Mouse (Mus musculus): Measurements from ENCODE around the gene Trmo.

The Trmo gene

DNA sequence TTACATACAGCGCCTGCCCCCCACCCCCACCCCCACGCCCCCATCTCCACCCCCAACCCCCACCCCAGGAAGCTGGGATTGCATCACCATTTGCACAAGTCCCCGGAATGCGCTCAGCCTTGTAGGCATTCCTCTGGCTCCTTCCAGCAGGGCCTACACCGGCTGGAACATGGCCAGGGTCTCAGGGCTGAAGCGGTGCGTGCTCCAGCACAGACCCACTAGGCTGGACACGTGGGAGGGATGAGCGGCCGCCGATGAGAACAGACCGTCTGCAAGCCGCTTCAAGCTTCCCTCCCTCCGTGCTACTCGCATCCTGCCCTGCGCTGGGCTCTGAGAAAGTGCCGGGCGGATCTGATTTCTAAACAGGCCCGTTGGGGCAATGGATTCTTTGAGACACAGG, 18.2 kb downstream of the Trmo start:
- in situ Hi-C loops (cut with MboI; ENCODE audit: low sequenced_read_pairs), result no loop called here

DNA sequence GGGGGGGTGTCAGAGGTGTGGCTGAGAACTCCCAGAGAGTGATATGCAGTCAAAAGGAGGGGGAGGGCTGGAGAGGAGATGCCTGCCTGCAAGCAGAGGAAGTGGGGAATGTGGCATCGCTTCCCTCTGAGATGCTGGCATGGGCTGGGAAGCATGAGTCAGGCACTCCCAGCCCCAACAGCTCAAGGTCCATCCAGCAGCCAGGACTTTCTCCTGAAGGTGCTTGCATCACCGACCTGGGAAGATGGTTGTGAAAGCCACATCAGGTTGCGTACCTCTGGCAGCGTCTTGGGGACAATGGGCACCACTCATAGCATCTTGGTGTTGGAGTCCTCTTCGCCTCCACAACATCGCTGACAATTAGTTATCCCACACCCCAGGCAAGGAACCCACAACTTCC, 18.8 kb downstream of the Trmo start:
- in situ Hi-C loops (cut with MboI; ENCODE audit: low sequenced_read_pairs), result no loop called here

DNA sequence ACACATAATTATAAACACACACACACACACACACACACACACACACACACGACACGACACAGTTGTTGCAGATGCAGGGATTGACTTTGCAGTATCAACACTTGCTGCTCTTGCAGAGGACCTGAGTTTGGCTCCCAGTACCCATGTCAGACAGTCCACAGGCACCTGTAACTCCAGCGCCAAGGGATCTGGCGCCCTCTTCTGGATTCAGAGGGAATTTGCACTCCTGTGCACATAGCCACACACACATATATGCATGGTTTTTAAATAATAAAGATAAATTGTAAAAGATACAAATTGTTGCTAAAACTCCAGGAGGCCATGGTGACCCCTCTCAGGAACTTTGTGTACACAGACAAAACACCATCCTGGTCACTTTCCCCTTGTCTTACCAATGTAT, 20.2 kb downstream of the Trmo start:
- in situ Hi-C loops (cut with MboI; ENCODE audit: low sequenced_read_pairs), result no loop called here

DNA sequence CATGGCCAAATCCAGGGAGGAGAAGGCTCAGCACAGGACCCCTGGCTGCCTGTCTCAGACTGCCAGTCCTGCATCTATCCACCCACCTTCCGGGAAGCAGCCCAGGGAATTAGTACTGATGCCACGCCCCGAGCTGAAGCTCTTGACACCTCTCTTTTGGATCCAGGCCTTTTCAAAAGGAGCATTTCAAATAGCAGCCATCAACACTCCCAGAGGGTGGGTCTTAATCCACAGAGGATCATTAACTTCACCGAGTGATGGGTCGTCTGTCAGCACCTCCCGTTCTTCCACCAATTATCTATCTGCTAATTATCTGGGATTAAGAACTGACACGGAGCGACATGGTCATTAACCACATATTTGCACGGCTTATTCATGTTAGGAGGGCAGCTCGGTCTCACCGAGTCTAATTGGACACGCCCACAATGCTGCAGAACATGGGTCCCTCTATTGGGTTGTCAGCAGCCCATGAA, 21.7 kb downstream of the Trmo start:
- in situ Hi-C loops (cut with MboI; ENCODE audit: low sequenced_read_pairs), result no loop called here

DNA sequence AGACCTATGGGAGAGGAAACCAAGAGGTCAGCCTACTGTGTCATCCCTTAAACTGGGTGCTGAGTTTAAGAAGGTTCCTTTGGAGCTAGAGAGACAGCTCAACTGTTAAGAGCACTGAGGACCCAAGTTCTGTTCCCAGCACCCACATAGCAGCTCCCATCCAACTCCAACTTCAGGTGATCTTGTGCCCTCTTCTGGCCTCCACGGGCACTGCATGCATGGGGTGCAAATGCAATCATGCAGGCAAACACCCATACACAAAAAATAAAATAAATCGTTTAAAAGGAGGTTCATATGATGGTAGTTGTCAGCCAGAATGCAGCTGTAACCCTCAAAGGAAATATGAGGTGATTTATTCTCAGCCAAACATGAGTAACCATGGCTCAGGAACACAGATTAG, 24.9 kb downstream of the Trmo start:
- in situ Hi-C loops (cut with MboI; ENCODE audit: low sequenced_read_pairs), result no loop called here

DNA sequence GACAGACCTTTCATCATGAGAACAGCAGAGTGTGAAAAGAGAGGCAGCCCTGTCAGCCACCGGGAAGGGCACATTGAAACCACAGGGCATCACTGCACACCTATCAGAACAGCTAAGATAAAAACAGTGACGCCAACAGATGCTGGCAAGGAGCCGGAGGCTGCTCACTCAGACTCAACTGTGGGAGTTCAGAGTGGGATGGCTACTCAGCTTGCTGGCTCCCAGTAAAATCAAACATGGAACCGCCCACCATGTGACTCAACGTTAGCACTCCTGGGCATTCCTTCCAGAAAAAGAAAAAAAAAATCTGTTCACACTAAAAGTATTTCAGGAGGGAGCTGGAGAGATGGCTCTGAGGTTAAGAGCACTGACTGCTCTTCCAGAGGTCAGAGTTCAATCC, 28.0 kb downstream of the Trmo start:
- in situ Hi-C loops (cut with MboI; ENCODE audit: low sequenced_read_pairs), result no loop called here

DNA sequence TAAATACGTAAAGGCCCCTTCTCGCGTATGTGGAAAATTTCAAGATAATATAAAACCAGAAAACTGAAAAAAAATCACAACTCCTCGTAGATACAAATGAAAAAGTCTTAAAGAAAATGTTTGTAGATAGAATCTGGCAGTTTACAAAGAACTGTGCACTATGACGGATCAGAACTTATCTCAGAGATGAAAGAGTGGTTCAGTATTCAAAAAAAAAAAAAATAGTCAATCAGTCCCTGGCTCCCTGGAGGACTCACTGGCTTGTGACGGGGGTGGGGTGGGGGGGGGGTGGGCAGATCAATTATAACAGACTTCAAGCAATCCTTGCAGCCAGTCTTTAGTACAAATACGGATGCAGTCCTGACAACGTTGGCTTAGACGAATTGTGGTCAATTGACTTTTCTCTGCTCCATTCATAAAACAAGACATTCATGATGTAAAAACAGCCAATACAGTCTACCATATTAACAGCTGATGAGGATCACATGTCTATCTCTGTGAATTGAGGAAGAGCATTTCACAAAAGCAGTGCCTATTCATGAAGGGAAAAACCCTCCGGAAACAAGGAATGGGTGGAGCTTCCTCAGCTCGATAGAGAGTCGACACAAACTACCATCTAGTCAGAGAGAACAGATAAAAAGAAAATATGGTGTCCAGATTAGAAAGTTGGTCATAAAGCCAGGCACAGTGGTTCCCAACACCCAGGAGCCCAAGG, 29.5 kb downstream of the Trmo start:
- in situ Hi-C loops (cut with MboI; ENCODE audit: low sequenced_read_pairs), result no loop called here

DNA sequence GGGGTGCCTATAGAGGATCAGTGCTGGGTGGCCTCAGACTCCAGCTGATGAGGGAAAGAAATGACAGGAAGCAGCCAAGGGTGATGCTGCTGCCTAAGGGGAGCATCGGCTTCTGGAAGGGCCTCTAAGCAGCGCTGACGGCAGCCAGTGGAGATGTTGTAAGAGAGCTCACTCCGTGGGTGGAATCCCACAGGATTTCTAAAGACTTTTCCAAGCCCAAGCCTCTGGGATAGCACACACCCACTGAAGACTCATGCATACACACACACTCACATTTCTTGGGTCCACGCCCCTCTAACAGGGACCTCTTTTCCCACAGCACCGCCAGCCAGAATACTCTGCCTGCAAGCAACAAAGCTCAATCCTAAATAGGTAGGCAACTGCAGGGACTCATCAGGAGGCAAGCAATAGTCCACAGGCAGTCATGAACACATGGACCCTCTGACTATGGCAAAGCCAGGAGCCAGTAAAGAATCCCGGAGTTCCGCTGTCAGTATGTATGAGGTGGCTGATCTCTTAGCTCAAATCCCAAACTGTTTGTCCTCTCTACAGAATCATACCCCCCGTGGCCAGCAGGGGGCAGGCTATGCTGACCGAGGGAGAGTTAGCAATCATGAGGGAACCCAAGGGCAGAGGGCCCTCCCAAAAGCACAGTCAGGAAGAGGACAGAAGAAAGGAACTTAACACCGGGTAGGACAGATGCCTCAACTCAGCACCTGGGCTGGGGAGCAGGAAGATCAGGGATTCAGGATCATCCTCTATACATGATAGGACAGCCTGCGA, 32.7 kb downstream of the Trmo start:
- in situ Hi-C loops (cut with MboI; ENCODE audit: low sequenced_read_pairs), result no loop called here

DNA sequence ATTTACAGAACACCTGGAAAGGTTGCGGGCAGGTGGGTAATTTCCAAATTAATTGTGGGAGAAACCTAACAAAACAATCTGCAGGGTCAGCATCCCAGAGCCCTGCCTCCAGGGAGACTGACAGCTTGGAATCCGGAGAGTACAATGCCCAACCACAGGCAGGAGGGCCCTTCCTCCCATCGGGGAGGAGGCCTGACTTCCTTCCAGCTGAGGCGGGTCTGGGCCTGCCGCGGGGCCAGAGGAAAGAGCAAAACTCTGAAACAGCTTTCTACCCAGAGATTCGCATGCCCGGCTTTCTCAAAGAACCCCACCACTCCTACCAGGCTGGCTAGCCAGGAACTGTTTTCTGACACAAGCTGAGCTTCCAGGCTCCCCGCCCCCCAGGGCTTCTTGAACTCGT, 36.2 kb downstream of the Trmo start:
- in situ Hi-C loops (cut with MboI; ENCODE audit: low sequenced_read_pairs), result no loop called here

DNA sequence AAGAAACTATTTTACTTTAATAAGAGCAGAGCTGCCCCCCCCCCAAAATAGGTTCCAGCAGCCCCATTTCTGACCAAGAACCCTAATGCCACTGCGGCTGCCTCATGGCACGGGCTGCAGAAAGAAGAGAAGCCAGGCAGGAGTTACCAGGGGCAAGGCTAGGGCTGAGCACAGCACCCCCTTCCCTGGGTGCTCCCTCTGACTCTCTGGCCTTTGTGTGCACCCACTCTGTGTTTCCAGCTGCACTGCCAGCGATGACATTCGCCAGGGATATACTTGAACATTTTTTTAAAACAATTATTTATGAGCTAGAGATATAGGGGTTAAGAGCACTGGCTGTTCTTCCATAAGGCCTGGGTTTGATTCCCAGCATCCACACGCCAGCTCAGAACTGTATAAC, 39.7 kb downstream of the Trmo start:
- in situ Hi-C loops (cut with MboI; ENCODE audit: low sequenced_read_pairs), result no loop called here

DNA sequence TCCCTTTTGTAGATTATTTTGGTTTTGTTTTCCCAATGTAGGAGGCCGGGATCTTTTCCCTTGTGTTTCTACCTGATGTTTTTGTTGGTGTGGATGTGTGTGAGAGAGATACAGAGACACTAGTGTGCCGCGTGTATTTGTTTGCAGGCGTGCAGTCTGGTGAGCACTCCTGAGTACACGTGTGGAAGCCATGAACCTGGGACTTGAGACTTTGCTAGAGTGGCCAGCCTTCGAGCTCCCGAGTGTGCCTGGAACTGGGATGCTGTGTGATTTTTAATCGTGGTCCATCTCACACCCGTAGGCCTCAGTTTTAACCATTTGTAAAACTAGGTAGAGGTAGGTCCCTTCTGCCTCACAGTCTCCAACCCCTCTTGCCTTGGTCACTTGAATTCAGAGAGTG, 40.3 kb downstream of the Trmo start:
- in situ Hi-C loops (cut with MboI; ENCODE audit: low sequenced_read_pairs), result no loop called here

DNA sequence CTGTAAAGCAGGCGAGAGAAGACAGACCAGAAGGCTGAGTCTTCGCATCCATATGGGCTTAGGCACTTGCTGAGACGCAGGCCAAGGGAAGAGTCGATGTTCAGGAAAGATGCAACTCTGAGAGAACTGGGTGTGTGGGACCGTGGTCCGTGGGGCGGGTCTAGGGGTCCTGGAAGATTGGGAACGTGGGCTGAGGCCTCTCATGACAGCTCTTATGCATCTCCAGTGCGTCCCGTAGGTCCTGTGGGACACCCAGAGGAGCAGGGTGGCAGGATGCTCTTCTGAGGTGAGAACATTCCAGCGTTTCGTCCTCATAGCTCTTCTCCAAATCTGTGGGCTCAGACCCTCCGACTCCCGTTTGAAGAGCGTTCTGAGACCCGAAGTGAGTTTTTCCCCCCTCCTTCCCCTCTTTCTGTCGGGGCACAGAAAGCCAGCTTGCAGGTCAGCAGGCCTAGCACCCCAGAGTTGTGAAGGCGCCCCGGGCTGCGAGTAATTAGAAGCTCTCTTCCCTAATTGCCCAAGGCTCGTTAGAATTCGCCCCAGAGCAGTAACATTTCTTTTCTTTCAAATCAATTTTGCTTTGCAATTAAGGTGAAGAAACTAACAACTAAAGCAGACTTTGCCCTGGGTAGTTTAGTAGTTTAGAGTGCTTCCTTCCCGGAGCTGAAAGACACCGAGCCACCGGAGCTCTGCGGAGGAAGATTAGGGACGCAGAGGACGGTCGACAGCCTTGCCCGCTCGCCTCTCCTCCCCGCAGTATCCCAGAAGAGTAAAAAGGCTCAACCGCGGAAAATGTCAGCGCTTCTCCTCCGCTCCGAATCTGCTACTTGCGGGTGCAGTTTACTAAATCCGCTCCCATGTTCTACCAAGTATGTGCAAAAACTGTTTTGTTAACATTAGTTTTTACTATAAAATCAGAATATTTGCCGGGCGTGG, 41.4 kb downstream of the Trmo start:
- in situ Hi-C loops (cut with MboI; ENCODE audit: low sequenced_read_pairs), result no loop called here

DNA sequence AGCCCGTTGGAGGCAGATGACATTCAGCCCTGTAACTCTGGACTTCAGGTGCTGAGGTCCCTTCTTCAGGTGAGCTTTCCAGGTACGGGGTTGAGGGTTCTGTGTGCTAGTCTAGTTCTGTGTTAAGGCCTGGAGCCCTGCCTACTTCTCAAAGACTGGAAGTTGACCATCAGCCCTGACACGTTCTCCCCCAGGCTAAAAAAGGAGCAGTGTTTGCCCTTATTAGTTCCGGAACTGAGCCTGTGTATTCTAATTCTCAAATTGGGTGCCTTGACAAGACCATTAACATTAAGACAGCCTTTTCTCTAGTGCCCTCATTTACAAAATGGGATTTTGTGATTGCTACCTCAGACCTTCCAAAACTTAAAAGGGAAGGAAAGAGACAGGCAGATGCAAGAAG, 42.1 kb downstream of the Trmo start:
- in situ Hi-C loops (cut with MboI; ENCODE audit: low sequenced_read_pairs), result no loop called here

DNA sequence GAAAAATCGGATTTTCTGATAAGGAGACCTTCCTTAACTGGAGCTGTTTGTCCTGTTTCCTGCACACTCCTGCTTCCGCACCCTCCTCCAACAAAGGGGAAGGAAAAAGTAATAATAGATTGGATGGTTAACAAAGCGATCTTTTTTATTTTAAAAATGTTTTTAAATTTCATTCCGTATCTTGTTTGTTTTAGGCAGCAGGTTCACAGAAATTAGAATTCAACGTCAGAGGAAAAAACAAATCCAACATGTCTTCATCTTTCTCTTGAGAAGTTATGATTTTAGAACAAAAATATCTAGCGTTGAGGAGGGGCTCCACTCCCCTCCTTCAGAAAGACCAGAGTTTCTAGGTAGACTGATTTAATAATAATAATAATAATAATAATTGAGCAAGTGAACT, 43.0 kb downstream of the Trmo start:
- in situ Hi-C loops (cut with MboI; ENCODE audit: low sequenced_read_pairs), result no loop called here

DNA sequence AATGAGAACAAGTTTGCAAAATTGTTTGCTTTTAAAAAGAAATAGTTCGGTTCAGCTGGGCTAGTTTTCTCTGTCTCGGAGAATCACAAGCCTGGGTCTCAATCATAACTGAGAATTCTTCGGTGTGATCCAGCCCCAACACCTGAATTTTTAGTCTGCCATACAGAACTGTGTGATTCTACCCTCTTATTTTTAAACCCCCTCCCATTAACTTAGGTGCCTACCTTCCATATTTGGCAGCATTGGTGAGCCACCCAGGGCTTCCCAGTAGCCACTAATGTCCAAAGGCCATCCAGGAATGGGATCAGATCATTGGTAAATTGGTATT, 43.5 kb downstream of the Trmo start:
- in situ Hi-C loops (cut with MboI; ENCODE audit: low sequenced_read_pairs), result no loop called here

DNA sequence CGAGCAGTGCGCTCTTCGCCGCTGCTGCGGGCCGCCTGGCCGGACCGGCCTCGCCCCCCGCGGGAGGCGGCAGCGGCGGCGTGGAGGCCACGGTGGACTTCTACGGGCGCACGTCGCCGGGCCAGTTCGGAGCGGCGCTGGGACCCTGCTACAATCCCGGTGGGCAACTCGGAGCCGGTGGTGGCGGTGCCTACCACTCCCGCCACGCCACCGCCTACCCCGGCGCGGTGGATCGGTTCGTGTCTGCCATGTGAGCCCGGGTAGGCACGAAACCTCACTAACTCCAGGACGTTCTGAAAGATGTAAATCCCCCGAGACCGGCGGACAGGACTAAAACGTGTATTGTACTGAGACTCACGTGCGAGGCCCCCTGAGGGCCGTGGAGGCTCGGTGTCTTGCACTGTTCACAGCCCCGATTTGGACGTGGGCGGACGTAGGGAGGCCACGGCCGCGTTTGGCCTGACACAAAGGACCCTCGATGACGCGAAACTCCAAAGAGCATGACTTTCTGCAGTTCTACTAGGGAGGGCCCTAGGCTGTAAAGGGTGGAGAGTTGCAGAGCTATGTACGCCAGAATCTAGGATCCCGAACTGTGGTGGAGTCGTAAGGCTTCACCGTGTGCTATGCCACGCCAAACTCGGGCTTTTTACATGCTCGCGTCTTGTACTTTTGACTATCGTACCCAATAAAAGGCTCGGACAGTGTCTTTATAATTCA, 44.0 kb downstream of the Trmo start:
- in situ Hi-C loops (cut with MboI; ENCODE audit: low sequenced_read_pairs), result no loop called here

DNA sequence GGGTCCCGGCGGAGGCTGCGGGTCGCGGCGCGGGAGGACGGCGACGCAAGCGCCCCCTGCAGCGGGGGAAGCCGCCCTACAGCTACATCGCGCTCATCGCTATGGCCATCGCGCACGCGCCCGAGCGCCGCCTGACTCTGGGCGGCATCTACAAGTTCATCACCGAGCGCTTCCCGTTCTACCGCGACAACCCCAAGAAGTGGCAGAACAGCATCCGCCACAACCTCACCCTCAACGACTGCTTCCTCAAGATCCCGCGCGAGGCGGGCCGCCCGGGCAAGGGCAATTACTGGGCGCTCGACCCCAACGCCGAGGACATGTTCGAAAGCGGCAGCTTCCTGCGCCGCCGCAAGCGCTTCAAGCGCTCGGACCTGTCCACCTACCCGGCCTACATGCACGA, 44.9 kb downstream of the Trmo start:
- in situ Hi-C loops (cut with MboI; ENCODE audit: low sequenced_read_pairs), result no loop called here

DNA sequence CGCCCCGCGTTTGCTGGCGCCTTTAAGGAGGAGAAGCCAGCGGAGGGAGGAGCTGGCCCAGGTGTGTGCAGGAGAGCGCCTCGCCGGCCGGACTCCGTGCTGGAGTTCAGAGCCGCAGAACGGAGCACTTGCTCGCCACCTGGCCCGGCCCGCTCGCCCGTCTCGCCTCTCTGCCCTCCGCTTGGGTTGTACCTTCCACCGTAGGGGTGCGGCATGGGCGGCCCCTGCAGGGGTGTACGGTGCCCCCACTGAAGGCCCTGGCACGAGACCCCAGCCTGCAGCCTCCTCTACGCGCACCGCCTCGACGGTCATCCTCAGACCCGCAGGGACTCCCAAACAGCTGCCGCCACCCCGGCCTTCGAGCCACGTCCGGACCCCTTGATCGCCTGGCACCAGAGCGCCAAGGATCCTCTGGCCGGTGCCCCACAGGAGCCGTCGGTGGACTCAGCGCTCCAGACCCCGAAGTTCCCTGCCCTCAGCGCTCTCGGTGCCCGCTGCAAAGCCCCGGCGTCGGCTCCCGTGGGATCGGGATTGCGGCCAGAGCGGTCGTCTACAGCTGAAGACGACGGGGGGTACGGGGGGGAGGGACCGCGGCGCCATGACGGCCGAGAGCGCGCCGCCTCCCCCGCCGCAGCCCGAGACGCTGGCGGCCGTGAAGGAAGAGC, 45.5 kb downstream of the Trmo start, which contains the start of gene Foxe1:
TSS of gene Foxe1 (plus strand) at position 14 of the 665 bp plus-strand sequence.
- in situ Hi-C loops (cut with MboI; ENCODE audit: low sequenced_read_pairs), result no loop called here

DNA sequence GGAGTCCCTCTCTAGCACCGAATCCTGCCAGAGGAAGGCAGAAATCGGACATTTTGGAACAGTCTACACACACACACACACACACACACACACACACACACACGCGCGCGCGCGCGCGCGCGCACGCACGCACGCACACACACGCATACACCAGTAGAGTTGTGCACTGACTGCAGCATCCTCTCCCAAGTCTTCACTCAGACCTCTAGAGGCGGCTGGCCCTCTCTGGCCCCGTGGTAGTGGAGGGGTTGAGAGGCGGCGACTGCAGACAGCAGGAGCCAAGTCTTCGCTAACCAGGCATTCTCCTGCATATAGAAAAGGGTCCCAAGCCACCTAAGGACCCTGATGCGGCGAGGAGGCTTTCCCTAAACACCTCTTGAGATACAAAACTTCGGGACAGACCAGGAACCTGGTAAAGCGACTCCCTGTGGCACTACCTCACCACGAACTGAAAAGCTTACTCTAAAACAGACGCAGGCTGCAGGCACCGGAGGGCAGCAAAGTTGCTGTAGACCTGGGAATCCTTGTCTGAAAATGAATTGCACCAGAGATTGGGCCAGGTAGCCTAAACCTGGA, 46.4 kb downstream of the Trmo start:
- in situ Hi-C loops (cut with MboI; ENCODE audit: low sequenced_read_pairs), result no loop called here

Data from CH12F3 (cell line).